Comparison of ENCODE assay signal across 8 mouse cellular contexts in genomic region chr17:75550771-75551413, GRCm38 (mm10). TPM values are rescaled to one million over a fixed set of nuclear protein-coding genes. Genes with fewer than 3 reads are reported as not detected.
A peak's percentile ranks its signal among the peaks of the same experiment; 100 is the strongest.
DNase-seq lines count a peak whose midpoint lies in the region; ATAC-seq and TF ChIP-seq lines count a peak whose summit lies in the region.

No protein-coding gene starts in this region.

- 37% methylated on average over 11 of the region's 11 CpGs for WGBS in heart, embryonic 16.5 days
- WGBS in hindbrain, embryonic 11.5 days: 41% methylated on average over 11 of the region's 11 CpGs
- WGBS in liver, adult 2 months: 38% methylated on average over 11 of the region's 11 CpGs

- intact Hi-C loops in heart, postnatal 14 days (cut with DNase I): no loop called here

- peaks cover 9% of the 10 kb centered on the region for H3K4me1 ChIP-seq in heart, embryonic 16.5 days (ENCODE audit: control insufficient read depth, insufficient read depth, low read length)
- H3K4me1 ChIP-seq in hindbrain, embryonic 11.5 days (replicated peaks; ENCODE audit: control insufficient read depth, insufficient read depth, low read length): no peaks in the 10 kb centered on the region
- H3K4me1 ChIP-seq in liver, adult 2 months (ENCODE audit: control insufficient read depth, insufficient read depth, low read length): peaks cover 3% of the 10 kb centered on the region

- H3K79me2 ChIP-seq in liver, adult 2 months (ENCODE audit: control insufficient read depth, insufficient read depth, low read length): peaks cover 20% of the 10 kb centered on the region; the same call in 1 of the 2 replicates

- H3K4me3 ChIP-seq in heart, embryonic 16.5 days (ENCODE audit: low read length): peak overlapping the region; percentile 80
- H3K4me3 ChIP-seq in hindbrain, embryonic 11.5 days (ENCODE audit: low read depth, low read length): peak overlapping the region; percentile 64
- peak overlapping the region; percentile 90 for H3K4me3 ChIP-seq in liver, adult 2 months (ENCODE audit: insufficient read depth, low read depth, low read length)

- H3K9ac ChIP-seq in heart, embryonic 16.5 days (ENCODE audit: low read length): peak overlapping the region; percentile 87
- H3K9ac ChIP-seq in hindbrain, embryonic 11.5 days (ENCODE audit: low read depth, low read length): peak overlapping the region; percentile 80
- H3K9ac ChIP-seq in liver, adult 2 months (ENCODE audit: low read depth, low read length): peak overlapping the region; percentile 91

- TF ChIP-seq POLR2A in liver, adult 2 months (IDR thresholded peaks at IDR 0.05; ENCODE audit: extremely low read depth, insufficient read depth, low read length): no peak

- no peaks in the 10 kb centered on the region for H3K27me3 ChIP-seq in heart, embryonic 16.5 days (ENCODE audit: control insufficient read depth, insufficient read depth, low read length)
- no peaks in the 10 kb centered on the region for H3K27me3 ChIP-seq in hindbrain, embryonic 11.5 days (ENCODE audit: control insufficient read depth, insufficient read depth, low read length)
- no peaks in the 10 kb centered on the region for H3K27me3 ChIP-seq in liver, adult 2 months (ENCODE audit: control insufficient read depth, insufficient read depth, low read length)

- no peak for TF ChIP-seq CTCF in liver, adult 2 months (IDR thresholded peaks at IDR 0.05; ENCODE audit: low read depth, low read length)

- H3K36me3 ChIP-seq in heart, embryonic 16.5 days (ENCODE audit: control insufficient read depth, insufficient read depth): peaks cover 9% of the 10 kb centered on the region
- no peaks in the 10 kb centered on the region for H3K36me3 ChIP-seq in hindbrain, embryonic 11.5 days (ENCODE audit: control insufficient read depth, insufficient read depth, low read length)
- H3K36me3 ChIP-seq in liver, adult 2 months (ENCODE audit: control insufficient read depth, insufficient read depth, low read length): peaks cover 9% of the 10 kb centered on the region; the same call in 1 of the 2 replicates

- ATAC-seq in heart, embryonic 16.5 days (replicated peaks; ENCODE audit: extremely low read depth, insufficient read depth, low FRiP score): no peak
- ATAC-seq in hindbrain, embryonic 11.5 days (ENCODE audit: low FRiP score): no peak
- ATAC-seq in inflammation-experienced regulatory T-cells, adult 6 months: no peak

- peak overlapping the region; percentile 93 for H3K4me2 ChIP-seq in heart, embryonic 16.5 days (ENCODE audit: low read depth, low read length)
- H3K4me2 ChIP-seq in hindbrain, embryonic 11.5 days (replicated peaks; ENCODE audit: low read depth, low read length): peak overlapping the region; percentile 52

- H3K27ac ChIP-seq in heart, embryonic 16.5 days (ENCODE audit: low read length): peak overlapping the region; percentile 65
- no peak overlapping the region for H3K27ac ChIP-seq in hindbrain, embryonic 11.5 days (ENCODE audit: low read depth, low read length)
- no peak overlapping the region for H3K27ac ChIP-seq in liver, adult 2 months (replicated peaks; ENCODE audit: insufficient read depth, low read depth, low read length)

- no peaks in the 10 kb centered on the region for H3K9me3 ChIP-seq in heart, embryonic 16.5 days (replicated peaks; ENCODE audit: control insufficient read depth, low read length)
- no peaks in the 10 kb centered on the region for H3K9me3 ChIP-seq in hindbrain, embryonic 11.5 days (ENCODE audit: control insufficient read depth, low read length)

- DNase-seq in heart, postnatal 14 days: no peak
- peak; percentile 12 for DNase-seq in ZHBTc4 (ENCODE audit: low read depth, low spot score)
- peak; percentile 33 for DNase-seq in hindbrain, embryonic 11.5 days (ENCODE audit: low spot score)
- no peak for DNase-seq in liver, adult 2 months (ENCODE audit: extremely low read depth, low read depth, low spot score)
- peak; percentile 28 for DNase-seq in retina, postnatal 1 day
- DNase-seq in right cerebral cortex, postnatal 36 days (ENCODE audit: low spot score in 2 of 2): no peak

RNA-seq across cellular contexts. Expression of gene Fam98a, which starts 0.9 kb away (rescaled TPM):
- polyA plus RNA-seq in heart, embryonic 16.5 days (2015; fragmentation: Nextera tagmentation; extraction: Ambion mirVana): 23.9 and 28.4 TPM in 2 replicates
- 10 to 100 TPM; 37.4 to 43.2 TPM for total RNA-seq in heart, postnatal 14 days (2021)
- 10.4 and 11.5 TPM in 2 replicates for polyA plus RNA-seq in hindbrain, embryonic 11.5 days (2014; fragmentation: Nextera tagmentation; extraction: Ambion mirVana)
- 11.8 and 12.7 TPM in 2 replicates for total RNA-seq in liver, adult 2 months (2014; rRNA removed)
- 6.1 and 7.6 TPM in 2 replicates for polyA plus RNA-seq in liver, adult 2 months (2012; rRNA removed)
- polyA plus RNA-seq in inflammation-experienced regulatory T-cells, adult 6 months (2017; shearing (Covaris generic)): 10 to 100 TPM; 10.5 to 13.6 (median 12.5) TPM

Comparison
In these comparisons a context has a peak if more than half of its experiments do, and no peak if none do; other contexts are left out.
1. DNase-seq: peak in ZHBTc4 (single experiment), hindbrain, embryonic 11.5 days (single experiment) and retina, postnatal 1 day (single experiment); none in heart, postnatal 14 days (0 of 2), liver, adult 2 months (single experiment) and right cerebral cortex, postnatal 36 days (0 of 2).
2. Peak in every context shown above with its lines, with median percentiles within 50 percentile points of each other: H3K4me3 ChIP-seq and H3K9ac ChIP-seq.